Mouse (Mus musculus) frontal cortex, postnatal 25 days (tissue): ENCODE results near the gene Slc2a13.

Experiments
- DNase-seq, 2 experiments: peaks; one replicate each; pipeline ENCODE4 v3.0.0; 2022; ENCODE audit warnings: low spot score in 2 of 2

The Slc2a13 gene

GRCm38 (mm10) chr15:91573111-91573538 lies at the start of gene Slc2a13:
Slc2a13 (minus strand) TSS chr15:91573261.
- peak; percentile 64 to 86 for DNase-seq

DNA sequence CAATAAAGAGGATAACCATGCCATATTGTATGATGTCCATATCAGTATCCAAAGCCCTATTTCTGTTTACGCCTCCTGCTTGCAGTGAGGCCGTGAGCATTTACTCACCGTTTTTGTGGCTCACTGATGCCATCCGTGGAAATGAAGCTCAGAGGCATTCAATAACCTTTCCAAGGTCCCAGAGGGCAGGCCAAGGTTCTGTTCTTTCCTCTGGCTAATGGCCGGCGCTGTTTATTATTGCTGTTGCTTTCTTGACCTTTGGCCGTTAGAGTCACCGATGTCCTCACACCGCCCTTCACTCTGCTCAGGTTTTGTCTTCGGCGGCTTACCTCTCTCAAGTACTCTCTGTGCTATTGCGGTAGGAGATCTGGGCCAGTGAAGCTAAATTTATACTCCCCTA lies 43.0 kb upstream of the Slc2a13 start:
- DNase-seq = no peak

- no peak for DNase-seq
Observed at GRCm38 (mm10) chr15:91615532-91615931, 42.5 kb upstream of the Slc2a13 start.

DNA sequence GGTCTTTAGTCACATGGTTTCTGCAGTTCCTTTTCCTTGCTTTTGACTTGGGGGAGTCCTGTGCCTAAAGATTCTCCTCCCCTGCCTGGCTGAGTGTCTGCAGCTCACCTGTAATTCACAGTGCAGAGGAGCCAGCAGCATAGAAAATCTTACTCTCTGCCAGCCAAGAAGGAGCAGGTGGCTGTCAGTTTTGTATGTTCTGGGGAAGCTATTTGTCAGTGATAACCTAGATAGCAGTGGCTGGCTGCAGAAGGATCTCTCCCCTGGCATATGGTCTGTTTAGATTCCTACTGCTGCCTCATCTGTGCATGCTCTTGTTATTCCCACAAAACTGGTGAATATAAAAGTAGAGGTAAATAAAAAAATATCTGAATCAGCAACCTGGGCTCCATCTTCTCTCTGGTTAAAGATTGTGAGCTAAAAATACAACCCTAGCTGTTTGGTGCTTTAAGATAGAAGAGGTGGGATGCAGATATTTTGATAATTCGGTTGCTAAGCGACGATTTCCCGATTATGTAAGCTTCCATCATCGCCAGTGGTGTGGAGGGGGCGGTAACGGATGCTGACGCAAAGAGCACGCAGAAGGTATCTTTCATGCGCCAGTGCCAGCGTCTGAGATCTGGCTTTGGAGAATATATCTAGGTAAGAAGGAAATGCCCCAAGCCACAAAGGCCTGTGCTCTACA lies 41.1 kb upstream of the Slc2a13 start:
- DNase-seq = peak; percentile 44 to 61

DNA sequence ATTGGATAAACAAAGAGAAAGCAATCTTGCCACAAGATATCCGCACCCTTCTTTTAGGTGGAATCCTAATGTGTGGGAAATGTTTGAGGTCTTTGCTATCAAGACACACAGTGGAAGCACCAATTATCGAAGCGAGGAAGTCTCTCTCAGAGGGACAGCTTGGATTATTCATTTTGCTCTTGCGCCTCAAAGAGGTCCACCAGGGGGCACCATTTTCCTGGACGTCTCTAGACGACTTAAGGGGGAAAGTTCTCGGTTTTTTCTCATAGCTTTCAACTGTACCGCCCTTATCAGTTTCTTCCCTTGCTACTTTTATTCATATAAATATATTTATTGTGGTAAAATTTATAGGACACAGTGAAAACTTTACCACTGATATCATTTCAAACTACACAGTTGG lies 36.7 kb upstream of the Slc2a13 start:
- peak; percentile 36 to 46 for DNase-seq

GRCm38 (mm10) chr15:91608811-91609210 lies 35.8 kb upstream of the Slc2a13 start:
- DNase-seq = no peak

DNA sequence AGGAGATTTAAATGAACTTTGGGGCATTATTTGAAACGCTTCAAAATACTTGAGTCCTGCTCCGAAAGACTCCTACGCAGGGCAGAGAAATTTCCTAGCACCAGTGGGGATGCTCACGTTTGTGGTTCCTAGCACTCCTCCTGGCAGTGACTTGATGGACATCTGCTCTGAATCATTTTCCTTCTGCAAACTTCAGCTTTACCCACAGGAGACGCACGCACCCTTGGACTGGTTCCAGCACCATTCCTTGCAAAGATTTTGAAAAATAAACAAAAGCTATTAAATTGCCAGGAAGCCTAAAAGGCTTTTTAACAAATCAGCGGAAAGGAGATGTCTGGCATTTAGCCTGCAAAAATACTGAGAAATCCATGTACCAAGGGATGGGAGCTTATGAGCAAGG lies 28.1 kb upstream of the Slc2a13 start:
- peak in 1 of 2 experiments; percentile 25 for DNase-seq

DNA sequence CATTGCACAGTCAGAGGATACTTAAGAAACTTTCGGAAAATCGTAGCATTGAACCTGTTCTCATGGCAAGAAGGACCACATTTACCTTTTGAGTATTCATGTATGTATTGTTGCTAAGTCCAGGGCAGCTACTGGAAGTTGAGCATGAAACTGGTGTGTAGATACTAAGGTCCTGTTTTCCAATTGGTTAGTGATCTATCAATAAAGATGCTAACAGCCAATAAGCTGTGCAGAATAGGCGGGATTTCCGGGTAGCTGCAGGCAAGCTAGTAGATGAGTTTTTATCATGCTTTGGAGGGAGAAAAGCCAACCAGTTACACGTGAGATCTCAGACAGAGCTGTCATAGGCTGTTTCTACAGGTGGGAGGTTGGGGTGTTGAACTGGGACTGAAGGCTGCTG lies 24.2 kb upstream of the Slc2a13 start:
- no peak for DNase-seq

- peak; percentile 79 to 81 for DNase-seq
Observed at GRCm38 (mm10) chr15:91574492-91574891, 1.4 kb upstream of the Slc2a13 start.

GRCm38 (mm10) chr15:91572421-91573069 lies 516 bp downstream of the Slc2a13 start:
- DNase-seq = peak in 1 of 2 experiments; percentile 18

GRCm38 (mm10) chr15:91571981-91572380 lies 1.1 kb downstream of the Slc2a13 start:
- no peak for DNase-seq

DNA sequence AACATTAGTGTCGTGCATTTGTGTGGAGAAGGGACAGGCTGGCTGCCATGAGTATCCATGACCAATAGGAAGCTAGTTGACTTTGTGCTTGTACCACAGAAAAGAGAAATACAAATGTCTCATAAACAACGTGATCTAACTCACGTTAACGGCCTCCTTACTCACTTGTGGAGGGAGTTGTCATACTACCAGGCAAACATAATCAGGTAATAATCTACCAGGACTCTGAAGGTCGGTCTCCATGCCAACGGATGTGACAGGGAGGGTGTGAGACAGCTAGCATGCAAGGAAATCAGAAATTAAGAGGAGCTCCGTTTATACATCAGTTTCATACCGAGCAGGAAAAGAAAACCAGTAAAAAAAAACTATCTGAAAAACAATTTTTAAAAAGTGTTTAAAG lies 6.3 kb downstream of the Slc2a13 start:
- no peak for DNase-seq

DNA sequence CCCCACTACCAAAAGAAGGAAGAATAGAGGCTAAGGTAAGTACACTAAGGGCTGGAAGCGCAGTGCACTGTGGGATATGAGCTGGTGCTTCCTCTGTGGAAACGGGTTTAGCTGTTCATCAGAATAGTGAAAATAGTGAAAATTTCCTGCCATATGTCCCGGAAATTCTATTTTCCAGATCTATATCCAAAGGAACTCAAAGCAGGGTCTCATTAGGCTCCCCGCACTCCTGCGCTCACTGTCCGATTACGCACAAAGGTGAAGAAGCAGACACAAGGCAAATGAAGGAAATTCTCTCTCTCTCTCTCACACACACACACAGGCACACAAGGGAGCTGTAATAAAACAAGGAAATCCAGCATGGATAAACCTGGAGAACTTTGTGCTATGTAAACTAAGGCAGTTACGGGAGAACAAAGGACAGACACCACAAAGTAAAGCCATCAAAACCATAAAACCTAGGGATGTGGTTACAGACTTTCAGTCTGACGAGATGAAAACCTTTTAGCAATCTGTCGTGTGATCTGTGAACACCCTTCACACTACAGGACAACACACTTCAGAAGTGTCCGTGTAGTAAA lies 7.9 kb downstream of the Slc2a13 start:
- DNase-seq = no peak

DNA sequence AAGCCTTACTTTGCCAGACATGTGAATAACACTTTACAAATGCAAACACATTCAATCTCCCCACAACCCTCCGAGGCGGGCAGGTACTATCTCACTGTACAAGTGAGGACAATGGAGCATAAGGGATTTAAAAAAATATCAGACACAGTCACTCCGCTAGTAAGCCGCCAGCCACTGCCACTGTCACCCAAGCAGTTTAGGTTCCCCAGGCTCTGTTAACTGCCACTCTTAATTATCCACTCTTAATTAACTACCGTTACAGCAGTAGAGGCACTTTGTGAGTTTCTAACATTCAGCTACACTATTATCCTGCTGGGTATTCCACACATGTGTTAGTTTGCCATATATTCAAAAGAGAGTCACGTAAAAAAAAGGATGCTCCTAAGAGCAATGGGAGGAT lies 11.3 kb downstream of the Slc2a13 start:
- no peak for DNase-seq

DNA sequence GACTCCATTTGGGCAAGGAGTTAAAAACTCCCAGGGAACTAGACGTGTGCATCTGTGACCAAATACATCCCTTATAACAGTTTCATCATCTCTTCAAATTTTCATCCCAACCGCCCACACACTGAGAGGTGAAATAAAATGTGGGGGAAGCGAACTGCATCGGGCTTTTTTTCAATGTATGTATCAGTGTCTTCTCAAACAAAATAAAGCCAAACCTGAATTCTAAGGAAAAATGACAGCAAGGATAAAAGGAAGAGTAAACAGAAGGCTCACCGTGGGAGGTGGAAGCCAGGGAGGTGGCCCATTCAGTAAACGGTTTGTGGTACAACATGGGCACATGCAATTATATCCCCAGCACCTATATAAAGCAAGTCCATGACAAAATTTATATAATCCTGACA lies 17.7 kb downstream of the Slc2a13 start:
- no peak for DNase-seq

DNA sequence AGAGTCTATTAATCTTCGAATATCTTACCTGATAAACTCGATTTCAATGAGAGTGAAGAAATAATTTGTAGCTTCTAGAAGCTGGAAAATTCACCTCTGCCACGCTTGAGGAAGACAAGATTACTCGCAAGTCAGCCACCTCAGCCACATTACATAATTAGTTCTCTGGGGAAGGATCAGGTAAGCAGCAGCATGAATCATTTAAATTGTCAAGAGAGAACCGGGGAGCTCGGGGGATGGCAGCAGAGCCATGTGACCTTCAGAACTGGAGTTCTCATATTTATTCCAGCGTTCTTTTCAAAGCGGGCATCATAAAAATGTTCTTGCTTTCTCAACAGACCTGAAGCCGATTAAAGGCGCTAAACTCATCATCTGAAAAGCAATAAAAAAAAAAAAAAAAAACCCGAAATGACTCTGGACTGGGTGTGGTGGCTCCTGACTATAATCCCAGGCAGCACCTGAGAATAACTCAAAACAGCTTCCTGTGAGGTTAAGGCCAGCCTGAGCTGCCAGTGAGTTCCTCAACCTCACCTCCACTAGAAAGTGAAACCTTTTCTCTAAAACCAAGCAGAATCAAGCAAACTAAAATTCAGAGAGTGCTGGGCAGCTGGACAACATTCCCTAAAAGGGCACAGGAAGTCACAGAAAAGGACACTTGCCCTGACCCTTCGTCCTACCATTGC lies 24.3 kb downstream of the Slc2a13 start:
- no peak for DNase-seq

DNA sequence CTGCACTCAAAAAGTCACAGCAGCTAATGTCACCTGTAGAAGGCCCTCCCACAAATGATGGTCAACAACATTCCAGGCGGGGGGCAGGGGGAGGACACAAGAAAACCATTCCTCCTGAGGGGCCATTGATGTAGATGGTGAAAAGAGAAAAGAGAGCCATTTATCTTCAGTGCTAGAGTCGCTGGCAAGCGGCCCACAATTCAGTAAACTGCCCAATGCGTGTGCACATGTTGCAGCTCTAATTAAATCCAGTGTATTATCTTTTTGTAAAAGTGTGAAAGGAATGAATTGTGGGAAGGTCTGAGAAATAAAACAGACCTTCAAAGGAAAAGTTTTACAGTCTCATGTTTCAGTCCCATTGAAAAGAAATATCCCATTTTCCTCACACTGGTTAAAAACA lies 28.5 kb downstream of the Slc2a13 start:
- DNase-seq = no peak

DNA sequence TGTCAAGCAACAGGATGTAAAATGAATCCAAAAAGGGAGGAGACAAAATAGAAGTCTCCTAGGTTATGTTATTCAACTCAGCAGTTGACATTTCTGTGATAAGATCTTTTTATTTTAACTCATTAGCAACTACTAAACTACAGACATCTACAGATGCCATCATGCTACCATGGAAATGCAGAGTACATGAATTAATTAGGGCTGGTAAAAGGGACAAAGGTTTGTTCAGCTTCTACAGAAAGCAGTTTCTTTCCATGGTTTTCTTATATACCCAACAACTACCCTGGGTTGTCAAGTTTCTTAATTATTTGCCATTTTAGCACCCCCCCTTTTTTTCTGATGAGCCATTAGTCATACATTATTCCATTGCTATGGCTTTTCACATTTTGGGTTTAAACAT lies 34.6 kb downstream of the Slc2a13 start:
- DNase-seq = no peak

- DNase-seq = no peak
Observed at GRCm38 (mm10) chr15:91526876-91527275, 46.2 kb downstream of the Slc2a13 start.

GRCm38 (mm10) chr15:91526166-91526565 lies 46.9 kb downstream of the Slc2a13 start:
- no peak for DNase-seq

DNA sequence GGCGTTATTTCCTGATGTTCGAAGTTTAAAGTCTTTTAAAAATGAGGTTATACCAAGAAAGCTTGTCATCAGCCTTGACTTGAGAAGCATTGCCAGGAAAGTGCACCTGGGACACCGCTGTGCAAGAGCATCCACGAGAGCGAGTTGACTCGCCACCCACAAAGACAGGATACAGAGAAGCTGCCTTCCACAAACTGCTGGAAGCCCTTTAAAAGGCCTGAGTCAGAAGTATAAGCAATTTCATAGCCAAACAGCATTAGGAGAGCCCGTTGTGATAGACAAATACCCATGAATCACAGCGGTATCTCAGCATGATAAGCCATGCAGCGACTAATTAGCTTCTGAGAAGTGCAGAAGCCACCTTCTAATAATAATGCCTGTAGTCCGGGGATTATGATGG lies 48.6 kb downstream of the Slc2a13 start:
- no peak for DNase-seq

DNA sequence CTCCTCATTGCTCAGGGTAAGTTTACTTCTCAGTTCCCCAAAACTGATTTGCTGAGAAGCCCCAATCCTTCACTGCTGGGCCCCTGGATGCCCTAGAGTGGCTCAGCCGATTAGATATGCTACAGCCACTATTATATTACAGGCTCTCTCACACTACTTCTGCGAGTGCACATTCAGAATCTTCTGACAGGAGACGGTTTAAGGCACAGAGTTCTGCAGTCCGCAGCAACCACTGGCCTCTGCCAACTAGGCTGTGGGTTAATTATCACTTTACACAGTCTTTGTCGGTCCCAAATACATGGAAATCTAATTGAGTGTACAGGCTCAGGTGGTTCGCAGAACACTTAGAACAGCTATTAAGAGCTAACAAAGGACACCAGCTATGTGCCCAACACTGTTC lies 69.8 kb downstream of the Slc2a13 start:
- no peak for DNase-seq

- no peak for DNase-seq
Observed at GRCm38 (mm10) chr15:91502661-91503060, 70.4 kb downstream of the Slc2a13 start.
